Mouse (Mus musculus): ENCODE data around the gene Gm17402.

- peak; percentile 78 for TF ChIP-seq CTCF (IDR thresholded peaks at IDR 0.05; ENCODE audit: extremely low read depth, insufficient read depth, low read length)
- no peak for TF ChIP-seq POLR2A (IDR thresholded peaks at IDR 0.05; ENCODE audit: extremely low read depth, insufficient read depth, low read length)
Measured at GRCm38 (mm10) chr3:67352128-67352762, 22.7 kb downstream of the Gm17402 start.
